Mouse (Mus musculus) brain, embryonic 18.5 days (tissue): ENCODE measurements around the gene Efna4.

Experiments
- DNase-seq: peaks from one replicate; pipeline ENCODE4 v3.0.0-alpha.2; 2012; ENCODE audit warnings: low read depth, low spot score

The Efna4 gene

GRCm38 (mm10) chr3:89305551-89306325 lies 32.1 kb downstream of the Efna4 start:
- DNase-seq: no peak

DNA sequence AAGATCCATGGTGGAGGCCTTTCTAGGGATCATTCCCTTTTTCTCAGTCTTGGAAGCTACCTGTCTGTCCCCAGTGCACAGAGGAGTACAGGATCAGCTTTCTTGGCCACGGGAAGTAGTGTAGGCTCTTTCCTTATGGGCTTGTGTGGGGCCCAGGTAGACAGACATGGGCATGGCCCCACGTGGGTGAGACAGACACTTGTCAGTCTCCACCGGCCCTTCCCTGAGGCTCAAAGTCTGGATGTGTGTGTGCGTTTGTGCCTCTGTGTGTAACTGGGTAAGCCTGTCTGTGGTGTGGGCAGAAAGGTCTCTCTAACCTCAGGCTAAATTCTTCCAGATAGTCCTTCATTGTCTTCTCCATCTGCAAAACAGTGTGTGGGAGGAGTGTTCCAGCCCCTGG lies 32.7 kb downstream of the Efna4 start:
- DNase-seq: no peak

GRCm38 (mm10) chr3:89304440-89304839 lies 33.4 kb downstream of the Efna4 start:
- no peak for DNase-seq

GRCm38 (mm10) chr3:89300514-89300913 lies 37.3 kb downstream of the Efna4 start:
- DNase-seq: no peak

- no peak for DNase-seq
Observed at GRCm38 (mm10) chr3:89300071-89300470, 37.8 kb downstream of the Efna4 start.

GRCm38 (mm10) chr3:89299499-89299898 lies 38.3 kb downstream of the Efna4 start:
- DNase-seq: no peak

- no peak for DNase-seq
Observed at GRCm38 (mm10) chr3:89298908-89299307, 38.9 kb downstream of the Efna4 start.

GRCm38 (mm10) chr3:89296761-89297396 lies 40.9 kb downstream of the Efna4 start:
- DNase-seq: no peak

GRCm38 (mm10) chr3:89295685-89296230 lies 42.1 kb downstream of the Efna4 start:
- DNase-seq: no peak

- DNase-seq: no peak
Observed at GRCm38 (mm10) chr3:89294195-89294594, 43.6 kb downstream of the Efna4 start.

DNA sequence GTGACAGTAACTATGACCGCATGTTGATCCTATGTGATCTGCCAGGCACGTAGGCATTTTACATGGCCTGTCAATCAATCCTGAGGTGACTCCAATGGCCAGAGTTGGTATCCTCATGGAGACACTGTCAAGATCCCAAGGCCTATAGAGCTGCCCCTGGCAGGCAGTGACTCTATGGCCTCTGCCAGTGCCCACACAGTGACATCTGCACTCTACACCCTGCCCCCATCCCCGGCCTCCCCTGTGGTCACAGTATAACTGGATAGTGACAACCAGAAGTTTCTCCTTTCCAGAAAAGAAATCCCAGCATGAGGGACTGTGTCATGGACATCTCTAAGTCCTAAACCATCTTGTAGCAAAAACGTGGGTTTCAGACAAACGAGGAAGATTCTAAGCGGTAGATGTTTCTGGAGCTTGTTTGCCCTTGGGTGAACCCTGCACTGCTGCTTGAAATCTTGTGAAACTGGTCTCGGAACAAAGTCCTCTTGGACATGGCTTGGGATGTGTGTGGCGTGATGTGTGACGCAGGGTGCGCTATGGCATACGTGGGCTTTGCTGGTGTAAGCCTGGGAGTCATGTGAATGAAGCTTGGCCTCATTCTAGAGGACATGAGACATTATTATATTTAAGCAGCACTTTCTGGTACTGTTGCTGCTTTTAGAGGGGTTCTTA lies 44.4 kb downstream of the Efna4 start:
- DNase-seq: no peak

DNA sequence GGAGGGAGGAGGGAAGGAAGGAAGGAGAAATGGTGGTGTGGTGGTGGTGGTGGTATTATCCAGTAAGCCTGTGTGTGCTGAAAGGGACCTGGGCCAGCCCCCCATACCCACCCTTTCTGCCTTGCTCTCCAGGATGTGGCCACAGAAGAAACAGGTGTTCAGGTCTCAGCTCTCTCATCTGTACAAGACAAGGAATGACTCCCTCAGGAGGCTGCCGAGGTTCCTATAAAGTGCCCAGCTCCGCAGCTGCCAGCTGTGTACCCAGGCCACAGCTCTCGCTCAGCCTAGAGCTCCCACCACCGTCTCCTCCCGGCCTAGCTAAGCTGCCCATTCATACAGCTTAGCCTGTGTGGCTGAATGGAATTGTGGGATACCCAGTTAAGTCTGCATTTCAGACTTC lies 45.5 kb downstream of the Efna4 start:
- DNase-seq: no peak

DNA sequence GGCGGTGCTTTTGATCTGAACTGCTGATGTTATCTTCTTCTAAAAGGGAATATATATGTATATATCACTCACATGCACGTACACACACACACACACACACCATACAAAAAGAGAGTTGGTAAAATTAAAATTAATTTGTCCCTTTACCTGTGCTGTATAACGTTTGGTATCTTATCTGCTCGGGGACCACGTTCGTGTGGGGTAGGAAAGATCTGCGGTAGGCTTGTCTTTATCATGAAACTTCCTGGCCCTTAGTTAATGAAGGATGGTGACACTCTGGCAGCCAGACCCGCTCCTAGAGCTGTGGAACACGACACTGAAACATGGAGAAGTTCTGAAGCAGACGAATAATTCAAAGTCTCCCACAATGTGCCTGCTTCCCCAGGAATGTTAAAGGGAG lies 46.0 kb downstream of the Efna4 start:
- DNase-seq: no peak

DNA sequence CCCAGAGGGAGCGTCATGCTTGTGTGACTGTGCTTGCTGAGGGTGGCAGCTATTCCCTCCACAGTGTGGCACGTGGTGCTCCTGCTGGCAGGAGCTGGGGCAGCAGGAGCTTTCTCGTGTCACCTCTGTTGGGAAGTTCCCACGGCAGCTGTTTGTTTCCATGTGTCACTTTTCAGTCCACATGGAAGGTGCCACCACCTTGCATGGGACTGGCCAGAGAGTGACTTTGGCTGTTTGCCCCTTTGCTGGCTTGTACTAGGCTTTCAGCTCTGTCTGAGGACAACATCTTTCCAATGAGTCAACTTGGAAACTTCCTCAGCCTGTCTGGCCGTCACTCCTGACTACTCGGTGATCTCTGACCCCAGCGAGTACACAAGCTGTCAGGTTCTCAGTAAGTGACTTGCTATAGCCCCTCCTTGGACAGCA lies 49.3 kb downstream of the Efna4 start:
- DNase-seq: no peak

DNA sequence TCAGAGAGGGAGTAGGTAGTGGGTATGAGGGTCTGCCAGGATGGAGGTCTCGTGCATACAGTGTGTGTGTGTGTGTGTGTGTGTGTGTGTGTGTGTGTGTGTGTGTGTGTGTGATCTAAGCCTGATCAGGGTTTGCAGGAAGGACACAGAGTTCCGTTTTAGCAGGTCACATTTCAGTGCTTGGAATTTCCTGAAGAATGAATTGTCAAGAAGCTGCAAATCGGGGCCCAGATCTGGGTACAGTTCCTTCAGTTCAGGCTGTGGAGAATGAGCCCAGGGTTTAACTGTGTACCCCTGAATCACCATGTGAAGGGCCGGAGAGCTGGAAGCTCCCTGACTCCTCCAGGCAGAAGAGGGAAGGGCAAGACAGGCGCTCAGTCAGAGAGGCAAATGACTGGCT lies 50.5 kb downstream of the Efna4 start:
- DNase-seq: no peak

- no peak for DNase-seq
Observed at GRCm38 (mm10) chr3:89285526-89285925, 52.3 kb downstream of the Efna4 start.

DNA sequence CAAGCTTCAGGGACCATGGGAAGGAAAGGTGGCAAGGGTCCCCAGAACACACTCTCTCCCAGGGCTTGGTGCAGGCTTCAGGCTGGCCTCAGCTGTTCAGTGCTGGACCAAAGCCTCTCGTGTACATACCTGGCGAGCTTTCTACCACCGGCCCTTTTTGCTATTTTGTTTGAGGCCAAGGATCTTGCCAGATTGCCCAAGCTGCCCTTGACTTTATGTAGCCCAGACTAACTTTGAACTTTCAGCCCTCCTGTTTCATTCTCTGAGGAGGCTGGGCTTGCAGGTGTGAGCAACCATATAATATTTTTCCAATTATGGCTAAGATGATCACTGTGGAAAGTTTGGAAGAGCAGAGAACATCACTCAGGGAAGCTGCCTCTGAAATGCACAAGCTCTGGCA lies 53.6 kb downstream of the Efna4 start:
- no peak for DNase-seq
